Comparison of ENCODE assay signal across 21 mouse cellular contexts in genomic region chr8:107887333-107887732, GRCm38 (mm10). TPM values are rescaled to one million over a fixed set of nuclear protein-coding genes. Genes with fewer than 3 reads are reported as not detected.
DNase-seq lines count a peak whose midpoint lies in the region; ATAC-seq lines count a peak whose summit lies in the region.
"Had no signal": no experiment of that assay in that cellular context is flagged by ENCODE, and none has a peak within 500 bp of the region (broad histone marks: within the 10 kb centered on the region; RNA-seq: fewer than 3 reads in every experiment).

No protein-coding gene starts in this region.

- H3K27me3 ChIP-seq in heart, embryonic 11.5 days (ENCODE audit: control insufficient read depth, insufficient read depth, low read length), result no peaks in the 10 kb centered on the region
- no peaks in the 10 kb centered on the region for H3K27me3 ChIP-seq in midbrain, embryonic 11.5 days (ENCODE audit: control insufficient read depth, insufficient read depth, low read length)
- no peaks in the 10 kb centered on the region for H3K27me3 ChIP-seq in midbrain, embryonic 14.5 days (ENCODE audit: control insufficient read depth, insufficient read depth, low read length)
- no peaks in the 10 kb centered on the region for H3K27me3 ChIP-seq in intestine, embryonic 15.5 days (replicated peaks)
- H3K27me3 ChIP-seq: hindbrain, embryonic 15.5 days; neural tube, embryonic 15.5 days had no signal

- no peak for ATAC-seq in heart, embryonic 11.5 days (replicated peaks; ENCODE audit: insufficient number of reproducible peaks, low FRiP score, low TSS enrichment)
- no peak for ATAC-seq in midbrain, embryonic 11.5 days (ENCODE audit: low FRiP score)
- no peak for ATAC-seq in midbrain, embryonic 14.5 days (ENCODE audit: low FRiP score, low TSS enrichment)
- ATAC-seq in intestine, embryonic 15.5 days, result no peak
- ATAC-seq: forebrain, embryonic 13.5 days; liver, postnatal 0 days had no signal

- no peaks in the 10 kb centered on the region for H3K36me3 ChIP-seq in heart, embryonic 11.5 days (ENCODE audit: control insufficient read depth, insufficient read depth, low read length)
- H3K36me3 ChIP-seq in midbrain, embryonic 11.5 days (ENCODE audit: control insufficient read depth, insufficient read depth, low read length), result no peaks in the 10 kb centered on the region
- no peaks in the 10 kb centered on the region for H3K36me3 ChIP-seq in midbrain, embryonic 14.5 days (ENCODE audit: control insufficient read depth, insufficient read depth, low read length)
- no peaks in the 10 kb centered on the region for H3K36me3 ChIP-seq in intestine, embryonic 15.5 days
- H3K36me3 ChIP-seq: hindbrain, embryonic 15.5 days; neural tube, embryonic 15.5 days had no signal

- no peak overlapping the region for H3K27ac ChIP-seq in heart, embryonic 11.5 days (ENCODE audit: low read depth, low read length)
- no peak overlapping the region for H3K27ac ChIP-seq in midbrain, embryonic 11.5 days (ENCODE audit: low read depth, low read length)
- H3K27ac ChIP-seq in midbrain, embryonic 14.5 days (replicated peaks; ENCODE audit: low read depth, low read length), result no peak overlapping the region
- H3K27ac ChIP-seq in intestine, embryonic 15.5 days, result no peak overlapping the region
- H3K27ac ChIP-seq: forebrain, embryonic 13.5 days; hindbrain, embryonic 15.5 days; layer of hippocampus, adult 2 months; neural tube, embryonic 15.5 days had no signal

- DNase-seq in heart, postnatal 14 days, result no peak
- DNase-seq in midbrain, embryonic 11.5 days (ENCODE audit: low spot score, missing footprints), result peak; percentile 82
- DNase-seq in midbrain, embryonic 14.5 days, result no peak
- DNase-seq in forelimb bud, embryonic 11.5 days (ENCODE audit: low read depth, low spot score), result peak; percentile 76
- DNase-seq in layer of hippocampus, postnatal 10 days (ENCODE audit: low spot score in 2 of 2), result no peak
- DNase-seq: adrenal gland, adult 2 months; cerebellum, adult 11 months; cerebellum, postnatal 14 days; kidney, adult 11 months; kidney, postnatal 10 days; liver; liver, postnatal 0 days; right cerebral cortex, postnatal 25 days; thymus, postnatal 25 days had no signal

- no peak overlapping the region for H3K9ac ChIP-seq in heart, embryonic 11.5 days (ENCODE audit: low read depth, low read length)
- H3K9ac ChIP-seq in midbrain, embryonic 11.5 days (ENCODE audit: low read length), result no peak overlapping the region
- H3K9ac ChIP-seq in midbrain, embryonic 14.5 days (replicated peaks; ENCODE audit: low read length), result no peak overlapping the region
- no peak overlapping the region for H3K9ac ChIP-seq in intestine, embryonic 15.5 days
- H3K9ac ChIP-seq: forebrain, embryonic 13.5 days; hindbrain, embryonic 15.5 days; liver, postnatal 0 days; neural tube, embryonic 15.5 days had no signal

- H3K4me2 ChIP-seq in heart, embryonic 11.5 days, result peak overlapping the region; percentile 20
- H3K4me2 ChIP-seq in midbrain, embryonic 11.5 days, result no peak overlapping the region
- H3K4me2 ChIP-seq in midbrain, embryonic 14.5 days (ENCODE audit: low read length), result no peak overlapping the region
- no peak overlapping the region for H3K4me2 ChIP-seq in intestine, embryonic 15.5 days (replicated peaks)
- H3K4me2 ChIP-seq: forebrain, embryonic 13.5 days; hindbrain, embryonic 15.5 days; neural tube, embryonic 15.5 days had no signal

- 58% methylated on average over 10 of the region's 10 CpGs for WGBS in heart, embryonic 11.5 days (ENCODE audit: insufficient replicate concordance)
- 56% methylated on average over 10 of the region's 10 CpGs for WGBS in midbrain, embryonic 11.5 days
- 45% methylated on average over 10 of the region's 10 CpGs for WGBS in midbrain, embryonic 14.5 days
- 36% methylated on average over 10 of the region's 10 CpGs for WGBS in intestine, embryonic 15.5 days

- peaks cover 7% of the 10 kb centered on the region; the same call in 1 of the 2 replicates for H3K4me1 ChIP-seq in heart, embryonic 11.5 days (ENCODE audit: control insufficient read depth, insufficient read depth, low read length)
- peaks cover 10% of the 10 kb centered on the region; the same call in 1 of the 2 replicates for H3K4me1 ChIP-seq in midbrain, embryonic 11.5 days (ENCODE audit: control insufficient read depth, insufficient read depth, low read length)
- peaks cover 16% of the 10 kb centered on the region for H3K4me1 ChIP-seq in midbrain, embryonic 14.5 days (ENCODE audit: control insufficient read depth, insufficient read depth, low read length)
- 0 out of 2 replicates have a peak, but pooled peaks cover 7% of the 10 kb centered on the region for H3K4me1 ChIP-seq in intestine, embryonic 15.5 days (replicated peaks)
- H3K4me1 ChIP-seq: hindbrain, embryonic 15.5 days had no signal

- H3K4me3 ChIP-seq in heart, embryonic 11.5 days (ENCODE audit: low read depth, low read length), result no peak overlapping the region
- no peak overlapping the region for H3K4me3 ChIP-seq in midbrain, embryonic 11.5 days (ENCODE audit: low read depth, low read length)
- no peak overlapping the region for H3K4me3 ChIP-seq in midbrain, embryonic 14.5 days (replicated peaks; ENCODE audit: low read depth, low read length)
- H3K4me3 ChIP-seq in intestine, embryonic 15.5 days (replicated peaks), result no peak overlapping the region
- H3K4me3 ChIP-seq: forebrain, embryonic 13.5 days; hindbrain, embryonic 15.5 days; layer of hippocampus, adult 2 months; myocyte; neural tube, embryonic 15.5 days had no signal

- H3K9me3 ChIP-seq in heart, embryonic 11.5 days (replicated peaks; ENCODE audit: control insufficient read depth, low read length), result no peaks in the 10 kb centered on the region
- H3K9me3 ChIP-seq in midbrain, embryonic 11.5 days (ENCODE audit: control insufficient read depth, low read length), result peaks cover 2% of the 10 kb centered on the region; the same call in 1 of the 2 replicates
- 0 out of 2 replicates have a peak, but pooled peaks cover 2% of the 10 kb centered on the region for H3K9me3 ChIP-seq in midbrain, embryonic 14.5 days (ENCODE audit: control insufficient read depth, low read length)
- no peaks in the 10 kb centered on the region for H3K9me3 ChIP-seq in intestine, embryonic 15.5 days
- H3K9me3 ChIP-seq: forebrain, embryonic 13.5 days; hindbrain, embryonic 15.5 days; neural tube, embryonic 15.5 days had no signal

- intact Hi-C loops in heart, postnatal 14 days (cut with DNase I), result loop anchor here (10.0 kb wide), 1 partner anchor 1527 kb away; no protein-coding TSS in a partner anchor

RNA-seq across cellular contexts. Expression of gene Zfhx3, which starts 55.1 kb away (rescaled TPM):
- polyA plus RNA-seq in heart, embryonic 11.5 days (2014; fragmentation: Nextera tagmentation; extraction: Ambion mirVana), result 6.3 and 8.4 TPM in 2 replicates
- total RNA-seq in heart, postnatal 14 days (2021), result 1 to 10 TPM; 8.2 to 8.8 TPM
- polyA plus RNA-seq in midbrain, embryonic 11.5 days (2014; fragmentation: Nextera tagmentation; extraction: Ambion mirVana), result 23.4 and 26.8 TPM in 2 replicates
- 56.8 and 68.4 TPM in 2 replicates for polyA plus RNA-seq in midbrain, embryonic 14.5 days (2014; fragmentation: Nextera tagmentation; extraction: Ambion mirVana)
- polyA plus RNA-seq in intestine, embryonic 15.5 days (2015; fragmentation: Nextera tagmentation; extraction: Ambion mirVana), result 9.7 and 11.5 TPM in 2 replicates
- total RNA-seq in layer of hippocampus, postnatal 10 days (2021), result 1 to 10 TPM; 3.9 to 4.7 TPM

Comparison
In these comparisons a context has a peak if more than half of its experiments do, and no peak if none do; other contexts are left out.
1. DNase-seq: peak in midbrain, embryonic 11.5 days (single experiment) and forelimb bud, embryonic 11.5 days (single experiment); none in heart, postnatal 14 days (0 of 2), midbrain, embryonic 14.5 days (single experiment) and layer of hippocampus, postnatal 10 days (0 of 2).